18 mouse cellular contexts compared by ENCODE assay signal in genomic region chr4:68486876-68487275, GRCm38 (mm10).
"Had no signal": no experiment of that assay in that cellular context is flagged by ENCODE, and none has a peak within 500 bp of the region (broad histone marks: within the 10 kb centered on the region; RNA-seq: fewer than 3 reads in every experiment).

No protein-coding gene starts in this region.

- H3K27ac ChIP-seq: midbrain, embryonic 10.5 days; midbrain, embryonic 13.5 days; midbrain, embryonic 15.5 days; neural tube, embryonic 13.5 days; neural tube, embryonic 15.5 days had no signal

- DNase-seq: lung, adult 18-20 months; lung, embryonic 14.5 days; lung, postnatal 10 days; lung, postnatal 4 days; retina, postnatal 1 day; right cerebral cortex, adult 18-20 months; right cerebral cortex, postnatal 25 days; right cerebral cortex, postnatal 4 days; spleen, adult 18-20 months; thymus, adult 18-20 months; thymus, postnatal 14 days; thymus, postnatal 36 days had no signal

- H3K27me3 ChIP-seq: midbrain, embryonic 13.5 days; midbrain, embryonic 15.5 days; neural tube, embryonic 13.5 days; neural tube, embryonic 15.5 days had no signal

- H3K36me3 ChIP-seq: midbrain, embryonic 10.5 days; midbrain, embryonic 13.5 days; midbrain, embryonic 15.5 days; neural tube, embryonic 13.5 days; neural tube, embryonic 15.5 days had no signal

- H3K4me3 ChIP-seq: midbrain, embryonic 10.5 days; midbrain, embryonic 13.5 days; midbrain, embryonic 15.5 days; myocyte; neural tube, embryonic 13.5 days; neural tube, embryonic 15.5 days had no signal

- H3K9ac ChIP-seq: lung, embryonic 14.5 days; midbrain, embryonic 13.5 days; midbrain, embryonic 15.5 days; neural tube, embryonic 13.5 days; neural tube, embryonic 15.5 days had no signal

- H3K9me3 ChIP-seq: midbrain, embryonic 10.5 days; midbrain, embryonic 13.5 days; midbrain, embryonic 15.5 days; neural tube, embryonic 13.5 days; neural tube, embryonic 15.5 days had no signal

- H3K4me1 ChIP-seq: midbrain, embryonic 15.5 days; neural tube, embryonic 13.5 days; neural tube, embryonic 15.5 days had no signal

- H3K4me2 ChIP-seq: lung, embryonic 14.5 days; midbrain, embryonic 13.5 days; midbrain, embryonic 15.5 days; neural tube, embryonic 13.5 days; neural tube, embryonic 15.5 days had no signal

- ATAC-seq: midbrain, embryonic 13.5 days; midbrain, embryonic 15.5 days had no signal
